Mouse (Mus musculus) layer of hippocampus, adult 2 months (tissue): ENCODE measurements around the gene Mrps33. TPM values are rescaled to one million over a fixed set of nuclear protein-coding genes. Genes with fewer than 3 reads are reported as not detected.

Source experiments
- DNase-seq, 2 experiments: peaks; one replicate each; pipeline ENCODE4 v3.0.0; 2022; ENCODE audit warnings: low spot score in 2 of 2
- H3K27ac ChIP-seq: fragments of 200-600 bp; 2 replicates; pipeline ENCODE4 v1.8.1; 2022
- H3K4me3 ChIP-seq: fragments of 200-600 bp; 2 replicates; pipeline ENCODE4 v1.8.1; 2022; ENCODE audit warnings: mild to moderate bottlenecking
- CTCF ChIP-seq: fragments of 200-600 bp; conservative IDR thresholded peaks from 2 replicates; pipeline ENCODE4 v1.8.1; 2022; ENCODE audit warnings: antibody characterized with exemption, mild to moderate bottlenecking, moderate library complexity
- total RNA-seq, 2 experiments: library from RNA; stranded (reverse); gene quantifications; 2 replicates each; pipeline ENCODE4 v1.2.3; 2021

Mrps33 gene
- total RNA-seq, 2 experiments from 2014 or later = 103 to 118 TPM

- Histone ChIP-seq H3K4me3 (no peak overlapping the region), H3K27ac (no peak overlapping the region)
- no peak for DNase-seq
- no peak for TF ChIP-seq CTCF
Measured at GRCm38 (mm10) chr6:39757229-39757628, 53.6 kb downstream of the Mrps33 start.

Other genes starting within 250 kb of the Mrps33 start
- gene Adck2, start 237.1 kb downstream of the Mrps33 start, total RNA-seq = 10 to 100 TPM; 27.5 to 32.0 TPM
- not detected for gene Gm42420, start 225.2 kb downstream of the Mrps33 start, total RNA-seq
- 100 to 1,000 TPM; 167 to 192 TPM for gene Ndufb2, start 218.4 kb downstream of the Mrps33 start, total RNA-seq
- gene Braf, start 85.5 kb downstream of the Mrps33 start, total RNA-seq = 100 to 1,000 TPM; 128 to 129 TPM
- 100 to 1,000 TPM; 169 to 170 TPM for gene Tmem178b, start 62.3 kb upstream of the Mrps33 start, total RNA-seq